In the genomic region with DNA sequence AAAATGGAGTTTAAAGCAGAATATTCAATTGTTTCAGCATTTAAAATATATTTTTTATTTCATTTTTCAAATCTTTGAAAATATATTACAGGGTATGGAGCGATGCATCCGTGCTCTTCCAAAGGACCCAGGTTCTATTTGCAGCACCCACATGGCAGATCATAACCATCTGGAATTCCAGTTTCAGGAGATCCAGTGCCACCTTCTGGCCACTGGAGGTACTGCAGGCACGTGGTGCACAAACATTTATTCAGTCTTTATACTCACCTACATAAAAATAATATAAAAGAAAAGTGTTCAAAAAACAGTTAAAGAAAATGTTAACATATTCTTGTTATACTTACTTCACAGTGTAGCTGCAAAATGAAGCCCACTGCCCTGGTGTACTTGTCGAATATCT, we compare ENCODE assay signal across 15 mouse cellular contexts. TPM values are rescaled to one million over a fixed set of nuclear protein-coding genes. Genes with fewer than 3 reads are reported as not detected.
DNase-seq lines count a peak whose midpoint lies in the region; ATAC-seq and TF ChIP-seq lines count a peak whose summit lies in the region.
"Had no signal": no experiment of that assay in that cellular context is flagged by ENCODE, and none has a peak within 500 bp of the region (broad histone marks: within the 10 kb centered on the region; RNA-seq: fewer than 3 reads in every experiment).

No protein-coding gene starts in this region.

- no peak for ATAC-seq in intestine, postnatal 0 days
- no peak for ATAC-seq in intestine, embryonic 16.5 days
- no peak for ATAC-seq in midbrain, postnatal 0 days (ENCODE audit: low FRiP score)

- no peak overlapping the region for H3K4me3 ChIP-seq in intestine, postnatal 0 days (ENCODE audit: low read depth, low read length)
- H3K4me3 ChIP-seq in intestine, embryonic 16.5 days (ENCODE audit: low read length): no peak overlapping the region
- H3K4me3 ChIP-seq in midbrain, postnatal 0 days (ENCODE audit: low read depth, low read length): no peak overlapping the region
- no peak overlapping the region for H3K4me3 ChIP-seq in midbrain, embryonic 10.5 days
- H3K4me3 ChIP-seq: erythroblast, embryonic 14.5 days; heart, embryonic 15.5 days; hindbrain, embryonic 15.5 days; limb, embryonic 15.5 days; myocyte had no signal

- H3K4me1 ChIP-seq in intestine, postnatal 0 days (replicated peaks; ENCODE audit: control insufficient read depth, insufficient read depth, low read length): peaks cover 8% of the 10 kb centered on the region
- peaks cover 31% of the 10 kb centered on the region for H3K4me1 ChIP-seq in intestine, embryonic 16.5 days (ENCODE audit: control insufficient read depth, insufficient read depth, low read length)
- no peaks in the 10 kb centered on the region; the same call in 1 of the 2 replicates for H3K4me1 ChIP-seq in midbrain, postnatal 0 days (ENCODE audit: insufficient read depth, low read length)
- H3K4me1 ChIP-seq in midbrain, embryonic 10.5 days: peaks cover 31% of the 10 kb centered on the region

- TF ChIP-seq CTCF in intestine, postnatal 0 days (IDR thresholded peaks at IDR 0.05; ENCODE audit: low read depth): peak; percentile 69
- TF ChIP-seq CTCF in midbrain, postnatal 0 days (IDR thresholded peaks at IDR 0.05): peak; percentile 64

- no peaks in the 10 kb centered on the region for H3K36me3 ChIP-seq in intestine, postnatal 0 days (ENCODE audit: control insufficient read depth, insufficient read depth)
- no peaks in the 10 kb centered on the region for H3K36me3 ChIP-seq in intestine, embryonic 16.5 days (ENCODE audit: control insufficient read depth, insufficient read depth, low read length)
- H3K36me3 ChIP-seq in midbrain, postnatal 0 days (ENCODE audit: insufficient read depth, low read length): no peaks in the 10 kb centered on the region
- no peaks in the 10 kb centered on the region for H3K36me3 ChIP-seq in midbrain, embryonic 10.5 days
- no peaks in the 10 kb centered on the region for H3K36me3 ChIP-seq in splenic B cell, adult 2 months (ENCODE audit: control insufficient read depth, insufficient read depth, low read length, poor library complexity, severe bottlenecking)
- H3K36me3 ChIP-seq: heart, embryonic 15.5 days; hindbrain, embryonic 15.5 days; limb, embryonic 15.5 days had no signal

- no peak overlapping the region for H3K9ac ChIP-seq in intestine, postnatal 0 days (ENCODE audit: low read depth, low read length)
- H3K9ac ChIP-seq in intestine, embryonic 16.5 days (ENCODE audit: low read depth, low read length): no peak overlapping the region
- H3K9ac ChIP-seq in midbrain, postnatal 0 days (replicated peaks; ENCODE audit: low read length, poor library complexity, severe bottlenecking): no peak overlapping the region
- H3K9ac ChIP-seq: heart, embryonic 15.5 days; hindbrain, embryonic 15.5 days; limb, embryonic 15.5 days had no signal

- H3K4me2 ChIP-seq in intestine, postnatal 0 days (replicated peaks; ENCODE audit: low read depth): no peak overlapping the region
- no peak overlapping the region for H3K4me2 ChIP-seq in intestine, embryonic 16.5 days (ENCODE audit: low read depth, low read length)
- H3K4me2 ChIP-seq in midbrain, postnatal 0 days (ENCODE audit: low read depth, low read length, poor library complexity, severe bottlenecking): no peak overlapping the region
- H3K4me2 ChIP-seq: heart, embryonic 15.5 days; hindbrain, embryonic 15.5 days; limb, embryonic 15.5 days had no signal

- H3K9me3 ChIP-seq in intestine, postnatal 0 days (ENCODE audit: control insufficient read depth): no peaks in the 10 kb centered on the region
- H3K9me3 ChIP-seq in intestine, embryonic 16.5 days (ENCODE audit: control insufficient read depth, low read length): no peaks in the 10 kb centered on the region
- H3K9me3 ChIP-seq in midbrain, postnatal 0 days (ENCODE audit: low read length): no peaks in the 10 kb centered on the region; the same call in 1 of the 2 replicates
- H3K9me3 ChIP-seq in midbrain, embryonic 10.5 days (replicated peaks): peaks cover 9% of the 10 kb centered on the region; the same call in 1 of the 2 replicates
- H3K9me3 ChIP-seq: heart, embryonic 15.5 days; hindbrain, embryonic 15.5 days; limb, embryonic 15.5 days had no signal

- H3K27me3 ChIP-seq in intestine, postnatal 0 days (replicated peaks; ENCODE audit: control insufficient read depth, insufficient read depth, low read length): no peaks in the 10 kb centered on the region
- H3K27me3 ChIP-seq in intestine, embryonic 16.5 days (replicated peaks; ENCODE audit: control insufficient read depth, insufficient read depth, low read length): no peaks in the 10 kb centered on the region
- no peaks in the 10 kb centered on the region for H3K27me3 ChIP-seq in midbrain, postnatal 0 days (ENCODE audit: insufficient read depth, low read length)
- peaks cover 29% of the 10 kb centered on the region for H3K27me3 ChIP-seq in midbrain, embryonic 10.5 days (ENCODE audit: low read depth, poor library complexity, severe bottlenecking)
- no peaks in the 10 kb centered on the region for H3K27me3 ChIP-seq in splenic B cell, adult 2 months (ENCODE audit: control insufficient read depth, insufficient read depth, low read length, poor library complexity, severe bottlenecking)
- H3K27me3 ChIP-seq: heart, embryonic 15.5 days; hindbrain, embryonic 15.5 days; limb, embryonic 15.5 days had no signal

- no peak overlapping the region for H3K27ac ChIP-seq in intestine, postnatal 0 days (ENCODE audit: low read depth, low read length)
- H3K27ac ChIP-seq in intestine, embryonic 16.5 days (ENCODE audit: low read length): no peak overlapping the region
- no peak overlapping the region for H3K27ac ChIP-seq in midbrain, postnatal 0 days (ENCODE audit: low read depth, low read length)
- no peak overlapping the region for H3K27ac ChIP-seq in midbrain, embryonic 10.5 days (replicated peaks)
- H3K27ac ChIP-seq: heart, embryonic 15.5 days; hindbrain, embryonic 15.5 days; limb, embryonic 15.5 days had no signal

- WGBS in intestine, postnatal 0 days: 80% methylated on average over 4 of the region's 4 CpGs
- 77% methylated on average over 4 of the region's 4 CpGs for WGBS in intestine, embryonic 16.5 days
- 76% methylated on average over 4 of the region's 4 CpGs for WGBS in midbrain, postnatal 0 days
- WGBS in midbrain, embryonic 10.5 days: 76% methylated on average over 4 of the region's 4 CpGs

- no peak for DNase-seq in midbrain, postnatal 0 days (ENCODE audit: low spot score)
- DNase-seq in midbrain, embryonic 10.5 days (ENCODE audit: low spot score): no peak
- peak; percentile 45 for DNase-seq in NIH3T3 (ENCODE audit: low read depth)
- peak; percentile 48 for DNase-seq in splenic B cell, adult 2 months (ENCODE audit: low read depth, low spot score)
- no peak for DNase-seq in cerebellum, postnatal 25 days
- DNase-seq in adrenal gland, adult 8-10 months: no peak
- DNase-seq: kidney, postnatal 25 days had no signal

RNA-seq across cellular contexts. Expression of a gene that starts 2.6 kb away (rescaled TPM):
- polyA plus RNA-seq in intestine, postnatal 0 days (2015; fragmentation: Nextera tagmentation; extraction: Ambion mirVana): 0.77 and 1.3 TPM in 2 replicates
- 1.1 and 1.3 TPM in 2 replicates for polyA plus RNA-seq in intestine, embryonic 16.5 days (2015; fragmentation: Nextera tagmentation; extraction: Ambion mirVana)
- total RNA-seq in midbrain, postnatal 0 days (2014; rRNA removed): 3.1 and 6.3 TPM in 2 replicates
- polyA plus RNA-seq in midbrain, postnatal 0 days (2015; fragmentation: Nextera tagmentation; extraction: Ambion mirVana): 3.9 and 5.4 TPM in 2 replicates
- polyA plus RNA-seq in midbrain, embryonic 10.5 days (2016; fragmentation: Nextera tagmentation; extraction: Ambion mirVana): 1.0 and 1.7 TPM in 2 replicates
- total RNA-seq in adrenal gland, adult 8-10 months (2022): under 1 TPM; 0.17 to 0.62 (median 0.36) TPM
- polyA plus RNA-seq: myocyte had no signal

RNA-seq across cellular contexts. Expression of a gene that starts 18.2 kb away (rescaled TPM):
- polyA plus RNA-seq in intestine, postnatal 0 days (2015; fragmentation: Nextera tagmentation; extraction: Ambion mirVana): 339 and 374 TPM in 2 replicates
- 469 and 470 TPM in 2 replicates for polyA plus RNA-seq in intestine, embryonic 16.5 days (2015; fragmentation: Nextera tagmentation; extraction: Ambion mirVana)
- 36.3 and 41.6 TPM in 2 replicates for total RNA-seq in midbrain, postnatal 0 days (2014; rRNA removed)
- polyA plus RNA-seq in midbrain, postnatal 0 days (2015; fragmentation: Nextera tagmentation; extraction: Ambion mirVana): 36.7 and 41.8 TPM in 2 replicates
- 70.8 and 79.2 TPM in 2 replicates for polyA plus RNA-seq in midbrain, embryonic 10.5 days (2016; fragmentation: Nextera tagmentation; extraction: Ambion mirVana)
- total RNA-seq in adrenal gland, adult 8-10 months (2022): 10 to 100 TPM; 68.5 to 90.2 (median 77.9) TPM

RNA-seq across cellular contexts. Expression of a gene that starts 36.4 kb away (rescaled TPM):
- polyA plus RNA-seq in intestine, postnatal 0 days (2015; fragmentation: Nextera tagmentation; extraction: Ambion mirVana): 73.4 and 93.7 TPM in 2 replicates
- polyA plus RNA-seq in intestine, embryonic 16.5 days (2015; fragmentation: Nextera tagmentation; extraction: Ambion mirVana): 109 and 110 TPM in 2 replicates
- total RNA-seq in midbrain, postnatal 0 days (2014; rRNA removed): 40.6 and 53.9 TPM in 2 replicates
- polyA plus RNA-seq in midbrain, postnatal 0 days (2015; fragmentation: Nextera tagmentation; extraction: Ambion mirVana): 25.0 and 29.0 TPM in 2 replicates
- 76.2 and 95.8 TPM in 2 replicates for polyA plus RNA-seq in midbrain, embryonic 10.5 days (2016; fragmentation: Nextera tagmentation; extraction: Ambion mirVana)
- total RNA-seq in adrenal gland, adult 8-10 months (2022): 1 to 10 TPM; 1.5 to 6.6 (median 3.6) TPM
- polyA plus RNA-seq: erythroblast, embryonic 14.5 days had no signal

RNA-seq across cellular contexts. Expression of a gene that starts 37.7 kb away (rescaled TPM):
- 0.44 and 0.53 TPM in 2 replicates for polyA plus RNA-seq in intestine, postnatal 0 days (2015; fragmentation: Nextera tagmentation; extraction: Ambion mirVana)
- 0.15 and 0.31 TPM in 2 replicates for polyA plus RNA-seq in intestine, embryonic 16.5 days (2015; fragmentation: Nextera tagmentation; extraction: Ambion mirVana)
- total RNA-seq in midbrain, postnatal 0 days (2014; rRNA removed): 0.11 and 2.3 TPM in 2 replicates
- polyA plus RNA-seq in midbrain, postnatal 0 days (2015; fragmentation: Nextera tagmentation; extraction: Ambion mirVana): 1.3 and 2.5 TPM in 2 replicates
- polyA plus RNA-seq in midbrain, embryonic 10.5 days (2016; fragmentation: Nextera tagmentation; extraction: Ambion mirVana): 0.17 TPM in 1 of 2 replicates, not detected in the other
- total RNA-seq in adrenal gland, adult 8-10 months (2022): 1 to 10 TPM in 1 of 4 experiments, under 1 TPM in 2, not detected in 1; 0.38 to 1.1 (median 0.43) TPM
- total RNA-seq: megakaryocyte-erythroid progenitor cell, adult 5-6 weeks had no signal
- polyA plus RNA-seq: erythroblast, embryonic 14.5 days; myocyte had no signal

RNA-seq across cellular contexts. Expression of a gene that starts 42.9 kb away (rescaled TPM):
- 1.8 and 2.1 TPM in 2 replicates for polyA plus RNA-seq in intestine, postnatal 0 days (2015; fragmentation: Nextera tagmentation; extraction: Ambion mirVana)
- polyA plus RNA-seq in intestine, embryonic 16.5 days (2015; fragmentation: Nextera tagmentation; extraction: Ambion mirVana): 1.6 and 2.3 TPM in 2 replicates
- total RNA-seq in midbrain, postnatal 0 days (2014; rRNA removed): 0.19 and 0.38 TPM in 2 replicates
- polyA plus RNA-seq in midbrain, postnatal 0 days (2015; fragmentation: Nextera tagmentation; extraction: Ambion mirVana): 0.20 and 0.29 TPM in 2 replicates
- 0.09 and 0.16 TPM in 2 replicates for polyA plus RNA-seq in midbrain, embryonic 10.5 days (2016; fragmentation: Nextera tagmentation; extraction: Ambion mirVana)
- 10 to 100 TPM in 1 of 4 experiments, 1 to 10 TPM in 3; 5.2 to 11.3 (median 6.2) TPM for total RNA-seq in adrenal gland, adult 8-10 months (2022)
- total RNA-seq: megakaryocyte-erythroid progenitor cell, adult 5-6 weeks had no signal
- polyA plus RNA-seq: erythroblast, embryonic 14.5 days had no signal

Comparison
In these comparisons a context has a peak if more than half of its experiments do, and no peak if none do; other contexts are left out.
1. DNase-seq: peak in NIH3T3 (single experiment) and splenic B cell, adult 2 months (single experiment); none in midbrain, postnatal 0 days (single experiment), midbrain, embryonic 10.5 days (single experiment), cerebellum, postnatal 25 days (0 of 2) and adrenal gland, adult 8-10 months (single experiment).